Mouse (Mus musculus): ENCODE results near the gene Srd5a1.
"Not testable (repeated sequence)": the region's sequence is repeated elsewhere in the genome, so short reads cannot be mapped to it uniquely, and the experiment has no call there.

The Srd5a1 gene

GRCm38 (mm10) chr13:69624510-69624909 is 13.3 kb upstream of the Srd5a1 start:
- no peak for DNase-seq (ENCODE audit: low spot score in 2 of 2)

DNA sequence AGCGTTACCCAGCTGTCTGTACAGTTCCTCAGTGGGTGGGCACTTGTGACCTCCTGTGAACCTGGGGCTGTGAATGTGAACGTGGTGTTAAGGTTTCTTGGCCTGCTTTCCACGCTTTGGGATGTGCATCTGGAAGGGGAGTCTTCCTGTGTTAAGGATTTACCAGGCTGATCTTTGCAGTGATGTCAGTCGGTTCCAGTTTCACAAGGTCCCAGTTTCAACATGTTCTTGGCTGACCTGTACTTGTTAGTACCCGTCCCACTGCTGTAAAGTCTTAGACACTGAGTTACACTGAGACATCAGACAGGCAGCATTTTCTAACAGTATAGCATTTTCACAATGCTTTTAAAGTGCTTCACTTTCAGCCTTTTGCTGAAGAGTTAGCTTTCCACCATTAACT is 12.6 kb upstream of the Srd5a1 start:
- no peak for DNase-seq (ENCODE audit: low spot score in 2 of 2)

- no peak for DNase-seq (ENCODE audit: low spot score in 2 of 2)
Measured at GRCm38 (mm10) chr13:69616716-69617115, 5.5 kb upstream of the Srd5a1 start.

GRCm38 (mm10) chr13:69612175-69612544 is 918 bp upstream of the Srd5a1 start:
- no peak for DNase-seq (ENCODE audit: low spot score in 2 of 2)

DNA sequence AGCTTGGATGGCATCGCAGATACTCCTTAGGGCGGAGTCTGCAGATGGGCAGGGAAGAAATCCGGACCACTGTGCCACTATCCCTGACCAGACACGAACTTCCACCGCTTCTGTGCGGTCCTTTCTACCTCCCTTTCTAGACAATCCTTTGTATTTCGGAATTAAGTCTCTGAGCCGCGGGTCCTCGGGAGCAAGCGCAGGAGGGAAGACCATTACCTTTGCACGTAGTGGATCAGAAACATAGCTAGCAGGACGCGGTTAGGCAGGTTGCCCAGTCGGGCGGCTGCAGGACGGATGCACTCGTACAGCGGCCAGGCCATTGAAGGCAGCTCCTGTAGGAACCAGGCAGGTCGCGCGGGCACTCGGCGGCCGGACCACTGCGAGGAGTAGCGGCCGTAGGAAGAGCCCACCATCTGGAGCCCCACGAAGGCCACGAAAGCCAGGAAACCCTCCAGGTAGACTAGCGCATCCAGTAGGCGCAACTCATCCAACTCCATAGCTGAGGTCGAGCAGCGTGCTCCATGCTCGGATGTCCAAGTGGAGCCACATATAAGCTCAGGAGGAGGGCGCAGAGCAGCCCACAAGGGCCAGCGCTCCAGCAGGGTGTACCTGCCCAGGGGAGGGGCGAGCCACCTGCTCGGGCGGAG is 368 bp downstream of the Srd5a1 start:
- no peak for DNase-seq (ENCODE audit: low spot score in 2 of 2)

DNA sequence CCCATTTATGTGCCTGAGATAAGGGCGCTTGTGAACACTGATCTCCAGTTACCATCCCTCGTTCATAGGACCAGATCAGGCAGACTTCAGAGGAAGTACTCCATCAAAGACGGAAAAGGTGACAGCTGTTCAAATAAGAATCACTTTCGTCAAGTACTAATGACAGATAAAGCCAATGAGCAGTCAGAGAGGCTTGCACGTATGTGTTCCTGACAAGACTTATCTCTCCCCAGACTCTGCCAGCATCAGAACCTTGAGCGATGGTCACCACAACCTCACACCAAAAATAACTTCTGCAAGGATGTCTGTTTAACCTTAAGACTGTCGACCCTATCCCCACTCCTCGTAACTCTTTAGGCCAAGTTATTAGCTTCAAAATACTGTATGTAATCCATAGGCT is 2.5 kb downstream of the Srd5a1 start:
- DNase-seq (ENCODE audit: low spot score in 2 of 2): no peak

DNA sequence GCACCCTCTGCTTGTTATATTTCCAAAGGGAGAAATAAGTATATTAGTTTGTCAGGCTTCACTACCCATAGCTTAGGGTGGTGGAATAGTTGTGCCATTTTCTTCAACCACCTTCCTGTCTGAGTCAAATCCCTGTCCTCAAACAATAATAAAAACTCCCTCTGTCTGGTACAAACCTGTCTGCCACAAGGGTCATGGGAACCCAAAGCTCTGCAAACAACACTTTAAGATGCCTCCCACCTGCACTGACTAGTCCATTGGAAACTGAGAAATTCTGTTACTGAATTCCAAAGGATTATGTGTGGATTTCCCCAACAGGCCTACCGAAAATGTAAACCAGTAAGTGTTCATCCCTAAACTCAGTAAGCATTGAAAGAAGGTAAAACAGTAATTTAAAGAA is 6.6 kb downstream of the Srd5a1 start:
- DNase-seq (ENCODE audit: low spot score in 2 of 2): no peak

DNA sequence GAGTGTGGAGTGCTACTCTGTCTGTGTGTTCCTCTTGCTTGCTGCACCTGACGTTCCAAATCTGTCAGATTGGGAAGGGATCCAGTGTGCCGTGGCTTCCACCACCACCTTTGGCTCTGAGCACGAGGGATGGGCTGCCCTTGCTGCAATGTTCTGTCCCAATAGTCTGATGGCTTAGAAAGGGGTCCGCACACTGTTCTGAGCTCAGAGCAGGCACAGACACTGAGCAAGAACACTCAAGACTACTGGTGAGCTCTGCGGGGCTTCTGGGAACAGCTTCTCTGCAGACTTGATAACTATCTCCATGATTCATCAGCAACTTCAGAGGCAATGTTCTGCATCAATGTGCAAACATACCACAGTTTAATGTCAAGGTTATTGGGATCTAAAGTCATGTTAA is 9.9 kb downstream of the Srd5a1 start:
- DNase-seq (ENCODE audit: low spot score in 2 of 2): no peak

DNA sequence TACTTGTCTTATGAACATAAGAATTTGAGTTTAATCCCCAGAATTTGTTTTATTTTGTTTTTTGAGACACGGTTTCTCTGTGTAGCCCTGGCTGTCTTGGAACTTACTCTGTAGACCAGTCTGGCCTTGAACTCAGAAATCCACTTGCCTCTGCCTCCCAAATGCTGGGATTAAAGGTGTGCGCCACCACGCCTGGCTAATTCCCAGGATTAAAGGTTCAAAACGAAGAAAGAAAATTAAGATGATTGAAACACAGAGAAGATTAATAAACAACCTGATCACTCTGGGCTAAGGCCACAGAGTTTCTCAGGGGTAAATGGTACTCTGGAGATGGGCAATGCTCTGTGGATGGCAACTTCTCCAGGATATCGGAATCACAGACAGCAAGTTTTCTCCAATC is 10.4 kb downstream of the Srd5a1 start:
- DNase-seq (ENCODE audit: low spot score in 2 of 2): not testable (repeated sequence)

- no peak for DNase-seq (ENCODE audit: low spot score in 2 of 2)
Measured at GRCm38 (mm10) chr13:69598867-69599266, 12.4 kb downstream of the Srd5a1 start.

DNA sequence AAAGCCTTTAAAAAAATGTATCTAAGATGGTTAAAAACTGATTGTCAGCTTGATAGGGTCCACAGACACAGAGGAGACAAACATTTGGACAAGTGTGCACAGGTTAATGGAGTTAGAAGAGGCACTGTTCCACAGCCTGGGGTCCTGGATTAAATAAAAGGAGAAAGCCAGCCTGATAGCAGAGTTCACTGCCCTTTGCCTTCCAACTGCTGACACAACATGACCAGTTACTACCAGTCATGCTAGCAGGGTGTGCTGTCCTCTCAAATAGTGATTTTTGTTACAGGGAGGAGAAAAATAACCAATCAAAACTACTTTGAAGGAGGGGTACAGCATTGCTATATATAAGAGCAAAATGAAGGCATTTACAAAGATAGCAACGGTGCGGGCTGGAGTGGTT is 14.7 kb downstream of the Srd5a1 start:
- DNase-seq (ENCODE audit: low spot score in 2 of 2): no peak

GRCm38 (mm10) chr13:69595911-69596310 is 15.3 kb downstream of the Srd5a1 start:
- DNase-seq (ENCODE audit: low spot score in 2 of 2): no peak

DNA sequence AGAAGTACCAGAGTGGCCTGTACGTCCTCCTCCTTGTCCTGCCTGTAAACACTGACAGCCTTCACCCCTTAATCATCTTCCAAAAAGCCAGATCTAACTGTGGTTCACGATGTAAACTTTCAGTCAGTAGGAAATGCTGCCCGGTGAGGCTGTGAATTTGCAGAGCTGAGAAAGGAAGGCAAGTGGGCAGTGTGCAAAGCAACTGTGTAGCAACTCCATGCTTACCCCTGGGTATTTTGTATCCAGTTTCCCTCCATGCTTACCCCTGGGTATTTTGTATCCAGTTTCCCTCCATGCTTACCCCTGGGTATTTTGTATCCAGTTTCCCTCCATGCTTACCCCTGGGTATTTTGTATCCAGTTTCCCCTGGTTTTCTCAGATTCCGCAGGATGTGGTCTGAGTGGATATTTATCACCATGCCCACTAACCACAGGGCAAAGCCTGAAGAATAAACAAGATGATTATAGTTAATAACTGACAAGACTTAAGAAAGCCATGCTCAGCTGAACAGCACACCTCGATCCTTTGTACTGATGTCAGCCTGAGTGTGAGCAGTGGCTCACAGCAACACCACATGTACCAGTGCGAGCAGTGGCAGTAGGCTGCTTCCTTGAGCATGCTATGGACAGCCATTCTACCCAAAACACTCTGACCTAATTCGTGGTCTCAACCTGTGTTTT is 16.5 kb downstream of the Srd5a1 start:
- DNase-seq (ENCODE audit: low spot score in 2 of 2): no peak

DNA sequence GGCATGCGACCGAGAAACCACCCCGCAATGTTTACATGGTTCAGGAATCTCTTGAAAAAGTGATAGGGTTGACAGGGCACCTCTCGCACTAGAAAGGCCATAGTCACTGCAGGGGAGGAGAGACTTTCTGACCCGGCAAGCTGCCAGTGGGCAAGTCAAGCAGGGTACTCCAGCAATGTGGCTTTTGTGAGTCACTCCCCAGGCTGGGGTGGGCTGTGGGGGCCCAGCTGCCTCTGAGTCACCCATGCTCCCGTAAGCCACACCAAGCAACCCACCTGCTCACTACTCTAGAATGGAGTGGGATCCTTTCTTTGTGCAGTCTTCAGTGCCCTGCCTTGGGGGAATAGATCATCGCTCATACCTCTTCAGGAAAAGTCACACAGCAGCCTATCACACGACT is 17.8 kb downstream of the Srd5a1 start:
- no peak for DNase-seq (ENCODE audit: low spot score in 2 of 2)

DNA sequence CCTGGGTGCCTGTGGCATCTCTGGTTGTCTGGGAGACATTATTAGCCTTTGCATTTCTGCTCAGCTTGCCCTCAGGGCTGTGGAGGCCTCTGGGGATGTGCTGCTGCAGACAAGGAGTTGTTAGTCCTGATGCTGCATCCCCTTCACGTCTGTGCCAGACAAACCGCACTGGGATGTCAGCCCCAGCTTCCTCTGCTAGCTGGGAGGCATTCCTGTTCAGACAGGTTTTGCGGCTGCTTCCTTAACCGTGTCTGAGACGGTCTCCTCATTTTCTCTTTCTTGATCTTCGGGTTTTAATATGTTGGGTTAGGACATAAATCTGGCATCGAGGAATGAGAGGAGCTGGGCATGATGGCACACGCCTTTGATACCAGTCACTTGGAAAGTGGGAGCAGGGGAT is 19.0 kb downstream of the Srd5a1 start:
- no peak for DNase-seq (ENCODE audit: low spot score in 2 of 2)

- no peak for DNase-seq (ENCODE audit: low spot score in 2 of 2)
Measured at GRCm38 (mm10) chr13:69591338-69591737, 19.9 kb downstream of the Srd5a1 start.

- no peak for DNase-seq (ENCODE audit: low spot score in 2 of 2)
Measured at GRCm38 (mm10) chr13:69588263-69588662, 23.0 kb downstream of the Srd5a1 start.

DNA sequence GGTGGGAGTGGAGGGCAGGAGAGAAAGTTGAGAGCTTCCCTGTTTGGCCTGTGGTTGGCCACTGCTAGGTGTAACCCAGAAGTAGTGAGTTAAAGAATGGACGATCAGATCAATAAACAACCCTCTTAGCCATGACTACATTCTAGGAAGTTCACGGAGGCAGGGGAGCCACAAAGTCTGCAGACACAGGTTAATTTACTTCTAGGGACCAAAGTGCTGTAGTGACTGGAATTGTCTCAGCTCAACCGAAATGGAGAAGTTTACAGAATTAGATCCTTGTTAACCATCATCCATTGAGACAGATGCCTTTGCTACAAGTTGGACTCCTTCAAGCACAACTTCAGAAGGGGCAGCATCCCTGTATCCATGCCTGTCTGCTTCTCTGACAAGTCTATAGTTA is 23.4 kb downstream of the Srd5a1 start:
- DNase-seq (ENCODE audit: low spot score in 2 of 2): no peak

DNA sequence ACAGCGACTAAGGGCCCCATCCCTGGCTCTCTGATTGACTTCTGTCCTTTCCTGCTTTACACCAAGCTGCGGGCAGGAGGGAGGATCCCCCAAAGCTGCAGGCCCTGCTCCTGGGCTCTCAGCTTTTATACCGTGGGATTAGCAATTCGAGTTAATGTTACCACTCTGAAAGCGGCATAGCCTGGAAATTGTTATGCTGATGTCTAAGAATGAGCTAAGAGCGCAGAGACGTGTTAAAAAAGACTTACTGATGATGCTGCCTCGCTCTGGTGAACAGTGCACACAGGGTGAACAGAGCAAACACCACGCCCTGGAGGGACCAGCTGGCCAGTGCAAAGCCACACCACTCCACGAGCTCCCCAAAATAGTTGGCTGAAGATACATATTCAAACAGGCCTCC is 24.9 kb downstream of the Srd5a1 start:
- no peak for DNase-seq (ENCODE audit: low spot score in 2 of 2)

GRCm38 (mm10) chr13:69585828-69586227 is 25.4 kb downstream of the Srd5a1 start:
- no peak for DNase-seq (ENCODE audit: low spot score in 2 of 2)

DNA sequence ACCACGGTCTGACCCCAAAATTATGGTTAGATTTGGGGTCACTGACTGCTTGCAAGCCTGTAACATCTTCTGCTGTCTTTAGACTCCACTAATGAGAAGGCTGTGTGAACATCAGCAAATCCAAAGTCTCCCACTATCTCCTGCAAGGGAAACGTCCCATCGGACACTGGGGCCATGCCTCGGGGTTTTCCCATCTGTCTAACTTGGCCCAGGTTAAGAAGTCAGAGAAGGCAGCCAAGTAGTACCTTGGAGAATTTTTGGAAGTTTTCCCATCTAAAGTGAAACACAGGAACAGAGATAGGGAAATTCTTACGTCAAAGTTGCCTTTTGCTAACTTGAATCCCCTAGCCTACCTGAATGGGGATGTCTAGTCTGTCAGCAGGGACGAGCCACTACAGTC is 27.7 kb downstream of the Srd5a1 start:
- no peak for DNase-seq (ENCODE audit: low spot score in 2 of 2)

DNA sequence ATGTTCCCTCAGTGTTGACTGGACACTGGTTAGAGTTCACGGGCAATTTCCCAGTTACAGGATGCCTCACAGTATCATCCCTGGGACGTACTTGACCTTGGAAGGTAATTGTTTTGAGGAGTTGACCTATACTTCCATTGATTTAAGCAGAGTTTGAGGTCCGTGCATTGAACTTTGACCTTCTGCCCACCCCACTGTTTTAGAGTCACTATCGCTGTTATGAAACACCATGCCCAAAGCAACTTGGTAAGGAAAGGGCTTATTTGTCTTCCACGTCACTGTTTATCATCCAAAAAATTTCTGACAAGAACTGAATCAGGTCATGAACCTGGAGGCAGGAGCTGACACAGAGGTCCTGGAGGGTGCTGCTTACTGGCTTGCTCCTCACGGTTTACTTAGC is 28.8 kb downstream of the Srd5a1 start:
- DNase-seq (ENCODE audit: low spot score in 2 of 2): no peak

GRCm38 (mm10) chr13:69577181-69577834 is 33.9 kb downstream of the Srd5a1 start:
- DNase-seq (ENCODE audit: low spot score in 2 of 2): no peak

All from frontal cortex, postnatal 36 days (tissue).